Comparison of ENCODE assay signal across 11 mouse cellular contexts in the genomic region with DNA sequence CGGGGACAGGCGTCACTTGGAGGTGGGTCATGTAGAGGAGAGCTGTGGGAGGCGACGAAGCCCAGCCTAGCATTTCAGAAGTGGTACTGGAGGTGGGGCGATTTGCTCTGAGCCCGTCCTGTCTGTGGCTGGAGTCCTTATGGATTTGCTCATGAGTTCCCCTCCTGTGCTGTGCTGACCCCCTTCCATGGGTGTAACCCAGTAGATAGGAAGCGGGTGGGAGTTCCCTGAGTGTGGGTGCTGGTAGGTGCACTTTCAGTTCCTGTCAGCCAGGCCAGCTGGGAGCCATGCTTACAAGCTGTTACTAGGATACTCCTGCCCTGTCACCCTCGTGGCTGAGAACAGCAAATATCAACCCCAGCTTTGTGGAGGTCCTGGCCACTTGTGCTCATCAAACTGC. TPM values are rescaled to one million over a fixed set of nuclear protein-coding genes. Genes with fewer than 3 reads are reported as not detected.
DNase-seq lines count a peak whose midpoint lies in the region; ATAC-seq and TF ChIP-seq lines count a peak whose summit lies in the region.
"Had no signal": no experiment of that assay in that cellular context is flagged by ENCODE, and none has a peak within 500 bp of the region (broad histone marks: within the 10 kb centered on the region; RNA-seq: fewer than 3 reads in every experiment).

No protein-coding gene starts in this region.

- H3K9ac ChIP-seq in hindbrain, embryonic 14.5 days = no peak overlapping the region
- H3K9ac ChIP-seq in hindbrain, postnatal 0 days (replicated peaks; ENCODE audit: low read length) = no peak overlapping the region
- H3K9ac ChIP-seq in forebrain, embryonic 12.5 days = no peak overlapping the region
- H3K9ac ChIP-seq: lung, embryonic 14.5 days had no signal

- no peaks in the 10 kb centered on the region for H3K9me3 ChIP-seq in hindbrain, embryonic 14.5 days (ENCODE audit: control insufficient read depth, low read length)
- no peaks in the 10 kb centered on the region for H3K9me3 ChIP-seq in hindbrain, postnatal 0 days (ENCODE audit: low read length)
- no peaks in the 10 kb centered on the region for H3K9me3 ChIP-seq in forebrain, embryonic 12.5 days

- no peaks in the 10 kb centered on the region for H3K27me3 ChIP-seq in hindbrain, embryonic 14.5 days (ENCODE audit: control insufficient read depth, insufficient read depth, low read length)
- no peaks in the 10 kb centered on the region for H3K27me3 ChIP-seq in hindbrain, postnatal 0 days (ENCODE audit: insufficient read depth, low read length)
- no peaks in the 10 kb centered on the region for H3K27me3 ChIP-seq in forebrain, embryonic 12.5 days

- 81% methylated on average over 8 of the region's 8 CpGs for WGBS in hindbrain, embryonic 14.5 days
- 85% methylated on average over 8 of the region's 8 CpGs for WGBS in hindbrain, postnatal 0 days
- 90% methylated on average over 8 of the region's 8 CpGs for WGBS in forebrain, embryonic 12.5 days

- H3K4me2 ChIP-seq in hindbrain, embryonic 14.5 days (replicated peaks) = no peak overlapping the region
- no peak overlapping the region for H3K4me2 ChIP-seq in hindbrain, postnatal 0 days (ENCODE audit: low read depth, low read length)
- H3K4me2 ChIP-seq in forebrain, embryonic 12.5 days = no peak overlapping the region
- H3K4me2 ChIP-seq: lung, embryonic 14.5 days had no signal

- 0 out of 2 replicates have a peak, but pooled peaks have one; percentile 28 for ATAC-seq in hindbrain, embryonic 14.5 days (ENCODE audit: low FRiP score)
- no peak for ATAC-seq in hindbrain, postnatal 0 days
- ATAC-seq in forebrain, embryonic 12.5 days (ENCODE audit: low FRiP score) = no peak
- ATAC-seq: inflammation-experienced regulatory T-cells, adult 6 months had no signal

- H3K4me1 ChIP-seq in hindbrain, embryonic 14.5 days (replicated peaks; ENCODE audit: control insufficient read depth, insufficient read depth, low read length) = 0 out of 2 replicates have a peak, but pooled peaks cover under 1% of the 10 kb centered on the region
- H3K4me1 ChIP-seq in hindbrain, postnatal 0 days (ENCODE audit: insufficient read depth, low read length) = no peaks in the 10 kb centered on the region
- peaks cover 2% of the 10 kb centered on the region; the same call in 1 of the 2 replicates for H3K4me1 ChIP-seq in forebrain, embryonic 12.5 days

- no peak for DNase-seq in hindbrain, embryonic 14.5 days (ENCODE audit: low spot score)
- DNase-seq in hindbrain, postnatal 0 days (ENCODE audit: low spot score) = no peak
- DNase-seq in thymus, postnatal 4 days = peak; percentile 17
- no peak for DNase-seq in thymus, postnatal 0 days (ENCODE audit: low spot score)
- peak; percentile 58 for DNase-seq in lung, postnatal 36 days
- DNase-seq in embryo, embryonic 9.5 days (ENCODE audit: extremely low spot score) = no peak
- no peak for DNase-seq in adrenal gland, adult 8-10 months
- DNase-seq: cerebellum, postnatal 25 days; lung, embryonic 14.5 days had no signal

- H3K36me3 ChIP-seq in hindbrain, embryonic 14.5 days (replicated peaks; ENCODE audit: control insufficient read depth, insufficient read depth) = no peaks in the 10 kb centered on the region; the same call in 1 of the 2 replicates
- H3K36me3 ChIP-seq in hindbrain, postnatal 0 days (ENCODE audit: insufficient read depth, low read length) = no peaks in the 10 kb centered on the region
- no peaks in the 10 kb centered on the region for H3K36me3 ChIP-seq in forebrain, embryonic 12.5 days (replicated peaks)

- no peak overlapping the region for H3K4me3 ChIP-seq in hindbrain, embryonic 14.5 days (replicated peaks; ENCODE audit: low read length)
- no peak overlapping the region for H3K4me3 ChIP-seq in hindbrain, postnatal 0 days (ENCODE audit: low read length)
- H3K4me3 ChIP-seq in forebrain, embryonic 12.5 days (replicated peaks) = no peak overlapping the region

- no peak for TF ChIP-seq CTCF in hindbrain, postnatal 0 days (IDR thresholded peaks at IDR 0.05; ENCODE audit: low read depth)

- H3K27ac ChIP-seq in hindbrain, embryonic 14.5 days = no peak overlapping the region
- no peak overlapping the region for H3K27ac ChIP-seq in hindbrain, postnatal 0 days
- no peak overlapping the region for H3K27ac ChIP-seq in forebrain, embryonic 12.5 days

RNA-seq across cellular contexts. Expression of gene Pepd, which starts 6.2 kb away (rescaled TPM):
- 63.8 and 68.2 TPM in 2 replicates for polyA plus RNA-seq in hindbrain, embryonic 14.5 days (2014; fragmentation: Nextera tagmentation; extraction: Ambion mirVana)
- total RNA-seq in hindbrain, postnatal 0 days (2014; rRNA removed) = 57.9 and 60.0 TPM in 2 replicates
- polyA plus RNA-seq in hindbrain, postnatal 0 days (2015; fragmentation: Nextera tagmentation; extraction: Ambion mirVana) = 61.5 and 64.5 TPM in 2 replicates
- polyA plus RNA-seq in thymus, postnatal 0 days (2015; fragmentation: Nextera tagmentation; extraction: Ambion mirVana) = 79.5 and 82.5 TPM in 2 replicates
- 100 to 1,000 TPM in 2 of 4 experiments, 10 to 100 TPM in 2; 76.5 to 139 (median 99.3) TPM for total RNA-seq in adrenal gland, adult 8-10 months (2022)
- polyA plus RNA-seq in forebrain, embryonic 12.5 days (2016; fragmentation: Nextera tagmentation; extraction: Ambion mirVana) = 54.9 and 58.6 TPM in 2 replicates

Comparison
In these comparisons a context has a peak if more than half of its experiments do, and no peak if none do; other contexts are left out.
1. DNase-seq: peak in thymus, postnatal 4 days (single experiment) and lung, postnatal 36 days (single experiment); none in hindbrain, embryonic 14.5 days (single experiment), hindbrain, postnatal 0 days (single experiment), thymus, postnatal 0 days (single experiment), embryo, embryonic 9.5 days (single experiment) and adrenal gland, adult 8-10 months (single experiment).